Mouse (Mus musculus) left cerebral cortex, adult 2 months (tissue): ENCODE data around the gene Fam13c. TPM values are rescaled to one million over a fixed set of nuclear protein-coding genes. Genes with fewer than 3 reads are reported as not detected.

ENCODE experiments used
- DNase-seq, 2 experiments: peaks; one replicate each; pipeline ENCODE4 v3.0.0; 2021 to 2022; ENCODE audit warnings: low spot score in 2 of 2, mixed read lengths in 1 of 2; ENCODE audit errors: extremely low spot score in 1 of 2
- H3K27ac ChIP-seq: fragments of 200-600 bp; 2 replicates; pipeline ENCODE4 v1.8.1; 2022
- H3K4me3 ChIP-seq: fragments of 200-600 bp; 2 replicates; pipeline ENCODE4 v1.8.1; 2022
- CTCF ChIP-seq: fragments of 200-600 bp; IDR thresholded peaks from 2 replicates; pipeline ENCODE4 v1.8.1; 2022; ENCODE audit warnings: antibody characterized with exemption, mild to moderate bottlenecking, moderate library complexity
- intact Hi-C: fragments of 180-260 bp; cut with DNase I; formaldehyde crosslinking; loops from one replicate; pipeline ENCODE4 v1.15.1; 2025
- total RNA-seq, 2 experiments: library from RNA; stranded (reverse); gene quantifications; 2 replicates each; pipeline ENCODE4 v1.2.3; 2021

Fam13c gene
- total RNA-seq, 2 experiments from 2014 or later = 56.5 to 69.2 TPM

- intact Hi-C loops = no loop called here
- peak in 1 of 2 experiments; percentile 18 for DNase-seq
These were observed 92.0 kb downstream of the Fam13c start for GRCm38 (mm10) chr10:70532249-70532648.

DNA sequence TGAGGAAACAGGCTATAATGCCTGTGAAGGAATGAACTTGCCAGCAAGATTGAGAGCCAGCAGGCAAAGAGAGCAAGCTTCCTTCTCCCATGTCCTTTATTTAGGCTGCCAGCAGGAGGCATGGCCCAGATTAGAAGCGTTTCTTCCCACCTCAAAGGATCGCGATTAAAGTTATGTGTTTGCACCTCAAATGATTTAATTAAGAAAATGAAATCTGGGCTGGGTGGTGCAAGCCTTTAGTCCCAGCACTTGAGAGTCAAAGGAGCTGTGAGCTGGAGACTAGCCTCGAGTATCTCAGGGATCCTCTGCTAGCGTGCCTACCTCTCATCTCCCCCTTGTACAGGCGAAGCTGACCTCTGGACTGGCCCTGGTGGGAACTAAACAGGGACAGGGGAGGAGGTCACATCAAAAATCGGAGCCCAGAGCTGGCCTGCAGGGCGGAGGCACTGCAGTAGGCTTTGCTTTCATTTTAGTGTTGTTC is 93.1 kb downstream of the Fam13c start:
- peak; percentile 26 for TF ChIP-seq CTCF
- peak in 1 of 2 experiments; percentile 26 for DNase-seq
- Histone ChIP-seq H3K27ac (peak overlapping the region; percentile 87), H3K4me3 (no peak overlapping the region)
- intact Hi-C loops = no loop called here

More at GRCm38 (mm10) chr10:70532249-70532648, 92.0 kb downstream of the Fam13c start:
- Histone ChIP-seq H3K27ac (0 out of 2 replicates have a peak overlapping the region, but pooled peaks have one; percentile 24), H3K4me3 (no peak overlapping the region)
- TF ChIP-seq CTCF = no peak

GRCm38 (mm10) chr10:70533986-70534385 is 93.7 kb downstream of the Fam13c start:
- no peak for TF ChIP-seq CTCF
- intact Hi-C loops = no loop called here
- DNase-seq = peak in 1 of 2 experiments; percentile 9
- no peak overlapping the region for H3K4me3 ChIP-seq
- peak overlapping the region; percentile 87 for H3K27ac ChIP-seq

DNA sequence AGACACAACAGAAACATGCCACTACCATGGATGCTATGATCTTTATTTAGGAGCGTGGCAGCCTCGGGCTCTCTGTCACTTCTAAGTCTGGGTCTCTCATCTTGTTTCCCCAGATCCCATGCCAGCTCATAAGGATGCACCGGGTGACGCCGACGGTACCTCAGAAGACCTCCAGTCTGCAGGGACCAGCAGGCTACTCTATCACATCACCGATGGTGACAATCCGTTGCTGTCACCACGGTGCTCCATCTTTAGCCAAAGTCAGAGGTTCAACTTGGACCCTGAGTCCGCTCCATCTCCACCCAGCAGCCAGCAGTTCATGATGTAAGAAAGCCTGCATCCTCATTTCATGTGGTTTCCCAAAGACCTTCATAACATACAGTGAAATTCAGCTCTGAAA is 94.3 kb downstream of the Fam13c start:
- no peak for TF ChIP-seq CTCF
- Histone ChIP-seq H3K27ac (peak overlapping the region; percentile 30; the same call in 1 of the 2 replicates), H3K4me3 (no peak overlapping the region)
- intact Hi-C loops = no loop called here
- DNase-seq = peak in 1 of 2 experiments; percentile 7

- intact Hi-C loops = no loop called here
- no peak for DNase-seq
- no peak for TF ChIP-seq CTCF
These were observed 95.1 kb downstream of the Fam13c start for GRCm38 (mm10) chr10:70535401-70535800.

DNA sequence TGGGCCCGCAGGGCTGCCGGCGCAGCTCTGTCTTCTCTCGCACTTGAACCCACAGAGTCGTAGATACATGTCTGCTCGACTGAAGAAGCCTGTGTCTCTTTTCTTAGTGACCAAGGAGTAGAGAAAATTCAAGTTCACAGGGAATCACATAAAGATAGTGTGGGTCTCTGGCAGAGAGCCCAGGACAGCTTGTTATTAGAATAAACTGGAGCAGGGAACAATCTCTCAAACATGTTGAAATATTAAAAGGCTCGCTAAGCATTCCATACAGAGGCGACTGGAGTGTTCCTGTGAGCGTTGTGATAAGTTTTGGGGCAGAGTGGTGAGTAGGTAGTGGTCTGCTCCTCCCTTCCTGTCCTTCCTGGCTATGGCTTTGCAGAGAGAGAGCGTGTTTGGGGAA is 97.4 kb downstream of the Fam13c start:
- DNase-seq = no peak
- no peak for TF ChIP-seq CTCF
- intact Hi-C loops = no loop called here
- H3K4me3 ChIP-seq = no peak overlapping the region
- no peak overlapping the region for H3K27ac ChIP-seq

More at GRCm38 (mm10) chr10:70535401-70535800, 95.1 kb downstream of the Fam13c start:
- Histone ChIP-seq H3K27ac (no peak overlapping the region), H3K4me3 (no peak overlapping the region)

DNA sequence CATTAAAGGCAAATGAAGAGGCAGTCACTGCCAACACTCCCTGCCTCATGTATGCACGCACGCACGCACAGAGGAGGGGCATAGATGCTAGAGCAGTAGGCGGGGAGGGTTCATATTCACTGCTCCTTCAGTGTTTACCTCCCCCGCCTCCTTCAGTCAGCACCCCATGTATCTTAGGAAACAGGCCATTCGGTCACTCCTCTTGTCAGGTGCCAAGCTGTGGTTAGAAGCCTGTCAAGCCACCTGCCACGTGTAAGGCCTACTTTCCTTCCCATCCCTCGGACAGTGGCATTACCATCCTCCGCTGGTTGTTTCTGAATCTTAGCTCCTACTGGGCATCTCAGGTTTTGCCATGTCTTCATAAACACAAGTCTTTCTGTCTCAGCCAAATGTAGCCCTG is 99.0 kb downstream of the Fam13c start:
- TF ChIP-seq CTCF = no peak
- no peak overlapping the region for H3K4me3 ChIP-seq
- DNase-seq = no peak
- intact Hi-C loops = no loop called here
- no peak overlapping the region for H3K27ac ChIP-seq

GRCm38 (mm10) chr10:70540456-70541195 is 100.3 kb downstream of the Fam13c start:
- H3K4me3 ChIP-seq = no peak overlapping the region
- DNase-seq = no peak
- peak; percentile 62 for TF ChIP-seq CTCF
- no peak overlapping the region for H3K27ac ChIP-seq
- intact Hi-C loops = loop anchor here (5.0 kb wide), 2 partner anchors 168 to 223 kb away; no protein-coding TSS in a partner anchor

DNA sequence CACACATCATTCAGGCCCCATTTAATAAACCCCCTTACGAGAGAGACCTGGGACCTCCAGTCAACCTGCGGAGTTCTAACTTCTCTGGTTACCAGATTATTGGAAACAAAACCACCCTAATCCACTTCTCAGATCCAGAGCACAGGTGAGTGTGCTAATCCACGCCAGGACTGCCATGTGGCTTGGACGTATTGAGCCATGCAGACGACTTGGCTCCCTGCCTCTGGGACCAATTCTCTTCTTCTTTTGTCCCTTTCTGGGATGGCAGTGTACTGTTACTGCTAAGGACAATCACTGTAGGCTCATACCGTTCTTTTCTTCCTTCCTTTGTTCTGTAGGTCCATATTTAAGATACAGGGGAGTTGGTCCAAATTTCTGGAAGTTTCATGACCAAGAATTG is 102.6 kb downstream of the Fam13c start:
- H3K27ac ChIP-seq = no peak overlapping the region
- no peak for TF ChIP-seq CTCF
- intact Hi-C loops = loop anchor here (5.0 kb wide), 2 partner anchors 171 to 226 kb away; no protein-coding TSS in a partner anchor

GRCm38 (mm10) chr10:70552531-70552930 is 112.2 kb downstream of the Fam13c start:
- TF ChIP-seq CTCF = no peak
- H3K4me3 ChIP-seq = no peak overlapping the region
- no peak overlapping the region for H3K27ac ChIP-seq
- DNase-seq = no peak
- intact Hi-C loops = no loop called here

More for the DNA sequence above, 102.6 kb downstream of the Fam13c start:
- no peak overlapping the region for H3K4me3 ChIP-seq
- DNase-seq = no peak

GRCm38 (mm10) chr10:70563636-70564035 is 123.4 kb downstream of the Fam13c start:
- no peak overlapping the region for H3K27ac ChIP-seq
- intact Hi-C loops = loop anchor here (1.0 to 10.0 kb wide), 6 partner anchors 195 to 654 kb away; no protein-coding TSS in a partner anchor
- peak; percentile 93 for TF ChIP-seq CTCF

GRCm38 (mm10) chr10:70581556-70582211 is 141.4 kb downstream of the Fam13c start:
- intact Hi-C loops = no loop called here
- no peak for DNase-seq
- H3K27ac ChIP-seq = no peak overlapping the region; the same call in 1 of the 2 replicates
- no peak for TF ChIP-seq CTCF
- H3K4me3 ChIP-seq = no peak overlapping the region

More at GRCm38 (mm10) chr10:70563636-70564035, 123.4 kb downstream of the Fam13c start:
- peak; percentile 67 to 81 for DNase-seq
- H3K4me3 ChIP-seq = no peak overlapping the region
